Mouse (Mus musculus) testis, adult 2 months (tissue): Measurements from ENCODE around the gene 1700018G05Rik. TPM values are rescaled to one million over a fixed set of nuclear protein-coding genes. Genes with fewer than 3 reads are reported as not detected.

ENCODE experiments used
- H3K27ac ChIP-seq: fragments of 200-500 bp; 2 replicates; pipeline ENCODE4 v1.5.1; 2012; ENCODE audit warnings: low read depth, low read length; ENCODE audit not compliant: control insufficient read depth, insufficient read depth
- H3K27me3 ChIP-seq: fragments of 200-500 bp; 2 replicates; pipeline ENCODE4 v1.6.1; 2012; ENCODE audit warnings: mild to moderate bottlenecking, low read length, moderate library complexity; ENCODE audit not compliant: control insufficient read depth, insufficient read depth
- H3K36me3 ChIP-seq: fragments of 200-500 bp; 2 replicates; pipeline ENCODE4 v1.6.1; 2012; ENCODE audit warnings: mild to moderate bottlenecking, low read length; ENCODE audit not compliant: control insufficient read depth, insufficient read depth
- H3K4me1 ChIP-seq: fragments of 200-500 bp; 2 replicates; pipeline ENCODE4 v1.6.1; 2012; ENCODE audit warnings: low read length; ENCODE audit not compliant: control insufficient read depth, insufficient read depth
- H3K4me3 ChIP-seq: fragments of 200-500 bp; 2 replicates; pipeline ENCODE4 v1.5.1; 2012; ENCODE audit warnings: low read depth, mild to moderate bottlenecking, low read length, moderate library complexity, mixed read lengths; ENCODE audit not compliant: control insufficient read depth
- CTCF ChIP-seq: fragments of 200-500 bp; IDR thresholded peaks from 2 replicates; pipeline ENCODE4 v1.5.1; 2012; ENCODE audit warnings: low read depth, mild to moderate bottlenecking, inconsistent platforms, low read length, moderate library complexity; ENCODE audit not compliant: control insufficient read depth, insufficient read depth, insufficient replicate concordance
- POLR2A ChIP-seq: fragments of 200-500 bp; IDR thresholded peaks from 2 replicates; pipeline ENCODE4 v1.6.1; 2012; ENCODE audit warnings: low read depth, mild to moderate bottlenecking, inconsistent platforms, low read length, moderate library complexity; ENCODE audit not compliant: control insufficient read depth
- polyA plus RNA-seq: library from polyadenylated mRNA; depleted of rRNA; stranded (reverse); fragments of >200 nt; gene quantifications from 2 replicates; pipeline ENCODE4 v1.2.3, GENCODE M21; 2012; rRNA removed

The 1700018G05Rik gene
- polyA plus RNA-seq, 1 experiment, result 106 TPM

DNA sequence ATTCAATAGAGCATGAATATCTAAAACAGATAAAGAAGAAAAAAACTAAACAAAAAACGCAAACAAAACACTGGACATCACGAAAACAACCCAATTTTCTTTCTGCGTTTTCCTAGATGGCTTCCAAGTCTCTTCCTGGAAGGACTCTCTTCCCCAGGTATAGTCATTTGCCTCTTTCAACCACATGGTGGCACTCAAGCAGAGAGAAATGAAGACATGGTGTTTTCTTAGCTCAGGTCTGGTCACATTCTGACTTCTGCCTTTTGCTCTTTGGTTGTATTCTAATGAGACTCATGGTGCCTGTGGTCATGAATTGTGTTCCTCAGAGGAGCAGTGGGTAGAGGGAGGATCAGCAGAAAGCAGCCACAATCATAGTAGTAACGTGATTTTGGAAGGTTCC is 30.7 kb downstream of the 1700018G05Rik start:
- Histone ChIP-seq H3K4me1 (no peaks in the 10 kb centered on the region), H3K27ac (no peak overlapping the region), H3K36me3 (no peaks in the 10 kb centered on the region), H3K4me3 (no peak overlapping the region), H3K27me3 (no peaks in the 10 kb centered on the region)
- no peak for TF ChIP-seq CTCF
- no peak for TF ChIP-seq POLR2A

DNA sequence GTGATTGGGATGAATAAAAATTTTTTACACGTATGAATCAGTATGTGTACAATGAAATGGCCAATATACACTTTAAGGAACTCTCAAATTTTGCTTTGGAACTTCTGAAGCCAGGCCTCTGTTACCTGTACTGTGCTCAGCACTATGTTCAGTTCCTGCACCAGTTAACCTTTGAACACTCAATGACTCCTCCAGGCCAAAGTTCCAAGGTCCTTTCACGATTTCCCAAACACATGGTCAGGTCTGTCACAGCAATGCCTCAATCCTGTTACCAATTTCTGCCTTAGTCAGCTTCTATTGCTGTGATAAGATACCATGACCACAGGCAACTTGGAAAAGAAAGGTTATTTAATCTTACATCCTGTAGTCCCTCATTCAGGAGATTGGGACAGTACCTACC is 32.4 kb downstream of the 1700018G05Rik start:
- Histone ChIP-seq H3K27me3 (no peaks in the 10 kb centered on the region), H3K4me1 (no peaks in the 10 kb centered on the region), H3K27ac (no peak overlapping the region), H3K36me3 (no peaks in the 10 kb centered on the region), H3K4me3 (no peak overlapping the region)
- TF ChIP-seq CTCF, result no peak
- no peak for TF ChIP-seq POLR2A

Other genes starting within 250 kb of the 1700018G05Rik start
- 15.7 and 17.7 TPM in 2 replicates for gene Gm3880, start 241.4 kb upstream of the 1700018G05Rik start, polyA plus RNA-seq
- 29.4 and 35.1 TPM in 2 replicates for gene Gm9112, start 220.7 kb upstream of the 1700018G05Rik start, polyA plus RNA-seq
- gene Dmrtc1b, start 220.5 kb upstream of the 1700018G05Rik start, polyA plus RNA-seq, result 8.2 and 12.1 TPM in 2 replicates
- 0.59 and 1.1 TPM in 2 replicates for gene Dmrtc1c1, start 125.4 kb upstream of the 1700018G05Rik start, polyA plus RNA-seq
- gene Dmrtc1c2, start 73.8 kb upstream of the 1700018G05Rik start, polyA plus RNA-seq, result 5.1 and 6.0 TPM in 2 replicates
- 4.0 and 6.4 TPM in 2 replicates for gene 1700031F05Rik, start 60.4 kb upstream of the 1700018G05Rik start, polyA plus RNA-seq
- 29.7 and 37.5 TPM in 2 replicates for gene Dmrtc1a, start 19.7 kb upstream of the 1700018G05Rik start, polyA plus RNA-seq
- gene 1700011M02Rik, start 19.5 kb upstream of the 1700018G05Rik start, polyA plus RNA-seq, result 36.1 and 45.2 TPM in 2 replicates